Mouse (Mus musculus): ENCODE measurements around the gene 4921539E11Rik.
A peak's percentile ranks its signal among the peaks of the same experiment; 100 is the strongest.

GRCm38 (mm10) chr4:103258817-103259216, 31.8 kb downstream of the 4921539E11Rik start:
- TF ChIP-seq POLR2A (IDR thresholded peaks at IDR 0.05; ENCODE audit: low read depth, low read length) (no peak), CTCF (conservative IDR thresholded peaks at IDR 0.05; ENCODE audit: insufficient read depth, insufficient read length, low read depth, low read length) (peak; percentile 21; the same call in 1 of the 2 replicates)

Data from kidney, adult 2 months (tissue).